Mouse (Mus musculus) midbrain, postnatal 0 days (tissue): ENCODE measurements around the gene Atf3. TPM values are rescaled to one million over a fixed set of nuclear protein-coding genes. Genes with fewer than 3 reads are reported as not detected.

Experiments used
- ATAC-seq: fragments of 200-750 bp; cut with Nextera tagmentation; 2 replicates; pipeline ENCODE4 v1.8.0; 2017; ENCODE audit warnings: moderate number of reproducible peaks, mild to moderate bottlenecking, moderate TSS enrichment, moderate library complexity; ENCODE audit not compliant: low FRiP score
- DNase-seq: peaks from one replicate; pipeline ENCODE4 v3.0.0-alpha.2; 2015; ENCODE audit warnings: low spot score
- H3K27ac ChIP-seq: fragments of 300-500 bp; sonication (generic); 2 replicates; pipeline ENCODE4 v1.5.1; 2014; ENCODE audit warnings: low read depth, mild to moderate bottlenecking, low read length, mixed read lengths
- H3K27me3 ChIP-seq: fragments of 300-500 bp; sonication (generic); 2 replicates; pipeline ENCODE4 v1.6.1; 2014; ENCODE audit warnings: low read length, control low read depth, mixed read lengths; ENCODE audit not compliant: insufficient read depth
- H3K36me3 ChIP-seq: fragments of 300-500 bp; sonication (generic); 2 replicates; pipeline ENCODE4 v1.6.1; 2014; ENCODE audit warnings: low read length, control low read depth, mixed read lengths; ENCODE audit not compliant: insufficient read depth
- H3K4me1 ChIP-seq: fragments of 300-500 bp; sonication (generic); 2 replicates; pipeline ENCODE4 v1.6.1; 2014; ENCODE audit warnings: mild to moderate bottlenecking, control low read depth, antibody characterized with exemption, low read length, mixed read lengths; ENCODE audit not compliant: insufficient read depth
- H3K4me2 ChIP-seq: fragments of 300-500 bp; sonication (generic); 2 replicates; pipeline ENCODE4 v1.6.1; 2014; ENCODE audit warnings: low read depth, mild to moderate bottlenecking, low read length, mixed read lengths; ENCODE audit not compliant: poor library complexity, severe bottlenecking
- H3K4me3 ChIP-seq: fragments of 300-500 bp; sonication (generic); 2 replicates; pipeline ENCODE4 v1.5.1; 2014; ENCODE audit warnings: low read depth, mild to moderate bottlenecking, low read length, moderate library complexity
- H3K9ac ChIP-seq: fragments of 300-500 bp; sonication (generic); replicated peaks from 2 replicates; pipeline ENCODE4 v1.6.1; 2014; ENCODE audit warnings: mild to moderate bottlenecking, low read length, moderate library complexity, mixed read lengths; ENCODE audit not compliant: poor library complexity, severe bottlenecking
- H3K9me3 ChIP-seq: fragments of 300-500 bp; sonication (generic); 2 replicates; pipeline ENCODE4 v1.6.1; 2016; ENCODE audit warnings: low read length, control low read depth
- CTCF ChIP-seq: IDR thresholded peaks from 2 replicates; pipeline ENCODE4 v1.5.1; 2016; ENCODE audit warnings: antibody characterized with exemption, mild to moderate bottlenecking
- WGBS: fragments of 180-500 bp; shearing (Covaris S2); extraction: QIAGEN DNeasy Blood & Tissue Kit; methylation state at CpG from one replicate; pipeline ENCODE4 v1.1.7; 2014; 5-methylcytosine and 5-hydroxymethylcytosine counted together
- polyA plus RNA-seq: library from polyadenylated mRNA; unstranded; fragments of >200 nt; fragmentation: Nextera tagmentation; extraction: Ambion mirVana; gene quantifications from 2 replicates; pipeline ENCODE4 v1.2.1, GENCODE M21; 2015
- total RNA-seq: library from RNA; depleted of rRNA; stranded (reverse); fragments of >200 nt; gene quantifications from 2 replicates; pipeline ENCODE4 v1.2.3, GENCODE M21; 2014; rRNA removed

The Atf3 gene
- total and polyA plus RNA-seq, 2 experiments from 2014 or later, result 1.3 to 3.5 TPM

- no peaks in the 10 kb centered on the region for H3K9me3 ChIP-seq
- ATAC-seq (no peak), DNase-seq (no peak)
- no peaks in the 10 kb centered on the region for H3K27me3 ChIP-seq
- no peak overlapping the region for H3K4me3 ChIP-seq
- no peak overlapping the region for H3K27ac ChIP-seq
- H3K4me1 ChIP-seq, result no peaks in the 10 kb centered on the region
- 92% methylated on average over 2 of the region's 2 CpGs for WGBS
- no peaks in the 10 kb centered on the region for H3K36me3 ChIP-seq
- TF ChIP-seq CTCF, result no peak
- H3K4me2 ChIP-seq, result no peak overlapping the region
- no peak overlapping the region for H3K9ac ChIP-seq
Observed at GRCm38 (mm10) chr1:191131692-191132091, 86.1 kb downstream of the Atf3 start.

- Histone ChIP-seq H3K4me1 (0 out of 2 replicates have a peak, but pooled peaks cover 3% of the 10 kb centered on the region), H3K4me3 (peak overlapping the region; percentile 18), H3K27ac (no peak overlapping the region), H3K36me3 (no peaks in the 10 kb centered on the region), H3K27me3 (no peaks in the 10 kb centered on the region), H3K9me3 (no peaks in the 10 kb centered on the region), H3K9ac (no peak overlapping the region), H3K4me2 (peak overlapping the region; percentile 43)
- 16% methylated on average over 38 of the region's 38 CpGs for WGBS
- ATAC-seq, result 0 out of 2 replicates have a peak, but pooled peaks have one; percentile 49
- peak; percentile 47 for DNase-seq
- TF ChIP-seq CTCF, result peak; percentile 73
Observed at GRCm38 (mm10) chr1:191125811-191126638, 91.8 kb downstream of the Atf3 start.

GRCm38 (mm10) chr1:191124288-191124687 is 93.6 kb downstream of the Atf3 start:
- no peak overlapping the region for H3K4me2 ChIP-seq
- no peak overlapping the region for H3K9ac ChIP-seq
- 65% methylated on average over 4 of the region's 4 CpGs for WGBS
- TF ChIP-seq CTCF, result no peak
- ATAC-seq, result no peak
- H3K27me3 ChIP-seq, result no peaks in the 10 kb centered on the region
- no peaks in the 10 kb centered on the region for H3K9me3 ChIP-seq
- H3K4me1 ChIP-seq, result 0 out of 2 replicates have a peak, but pooled peaks cover 3% of the 10 kb centered on the region
- no peak for DNase-seq
- H3K36me3 ChIP-seq, result no peaks in the 10 kb centered on the region
- H3K27ac ChIP-seq, result no peak overlapping the region
- H3K4me3 ChIP-seq, result no peak overlapping the region

GRCm38 (mm10) chr1:191123696-191124095 is 94.1 kb downstream of the Atf3 start:
- ATAC-seq (no peak), DNase-seq (no peak)
- H3K27ac ChIP-seq, result no peak overlapping the region
- no peaks in the 10 kb centered on the region for H3K9me3 ChIP-seq
- no peak overlapping the region for H3K9ac ChIP-seq
- no peaks in the 10 kb centered on the region for H3K27me3 ChIP-seq
- H3K4me1 ChIP-seq, result 0 out of 2 replicates have a peak, but pooled peaks cover 3% of the 10 kb centered on the region
- 85% methylated on average over 2 of the region's 2 CpGs for WGBS
- no peak for TF ChIP-seq CTCF
- no peak overlapping the region for H3K4me2 ChIP-seq
- no peaks in the 10 kb centered on the region for H3K36me3 ChIP-seq
- H3K4me3 ChIP-seq, result no peak overlapping the region

- no peak for DNase-seq
- no peak overlapping the region for H3K4me2 ChIP-seq
- WGBS, result 75% methylated on average over 3 of the region's 3 CpGs
- H3K27me3 ChIP-seq, result no peaks in the 10 kb centered on the region
- H3K4me3 ChIP-seq, result no peak overlapping the region
- TF ChIP-seq CTCF, result no peak
- H3K4me1 ChIP-seq, result 0 out of 2 replicates have a peak, but pooled peaks cover 3% of the 10 kb centered on the region
- ATAC-seq, result no peak
- no peak overlapping the region for H3K9ac ChIP-seq
- H3K27ac ChIP-seq, result no peak overlapping the region
- no peaks in the 10 kb centered on the region for H3K9me3 ChIP-seq
- H3K36me3 ChIP-seq, result no peaks in the 10 kb centered on the region
Observed at GRCm38 (mm10) chr1:191122744-191123143, 95.1 kb downstream of the Atf3 start.

Other genes with a start within 250 kb of the Atf3 start
- 46.1 and 51.2 TPM in 2 replicates for gene Vash2, start 238.7 kb downstream of the Atf3 start, total RNA-seq
- gene Vash2, start 238.7 kb downstream of the Atf3 start, polyA plus RNA-seq, result 48.8 and 49.5 TPM in 2 replicates
- gene Flvcr1, start 191.9 kb downstream of the Atf3 start, total RNA-seq, result 32.3 and 36.9 TPM in 2 replicates
- 8.2 and 9.2 TPM in 2 replicates for gene Flvcr1, start 191.9 kb downstream of the Atf3 start, polyA plus RNA-seq
- not detected in 2 replicates for gene Spata45, start 181.4 kb downstream of the Atf3 start, total RNA-seq
- not detected in 2 replicates for gene Spata45, start 181.4 kb downstream of the Atf3 start, polyA plus RNA-seq
- gene Tatdn3, start 155.1 kb downstream of the Atf3 start, total RNA-seq, result 21.5 and 39.0 TPM in 2 replicates
- 12.8 and 14.7 TPM in 2 replicates for gene Tatdn3, start 155.1 kb downstream of the Atf3 start, polyA plus RNA-seq
- gene Nsl1, start 155.0 kb downstream of the Atf3 start, total RNA-seq, result 1.6 and 1.9 TPM in 2 replicates
- 1.8 and 1.9 TPM in 2 replicates for gene Nsl1, start 155.0 kb downstream of the Atf3 start, polyA plus RNA-seq
- gene Batf3, start 120.2 kb downstream of the Atf3 start, total RNA-seq, result 1.3 and 4.9 TPM in 2 replicates
- 1.3 and 1.6 TPM in 2 replicates for gene Batf3, start 120.2 kb downstream of the Atf3 start, polyA plus RNA-seq
- not detected in 2 replicates for gene Fam71a, start 53.2 kb downstream of the Atf3 start, total RNA-seq
- gene Fam71a, start 53.2 kb downstream of the Atf3 start, polyA plus RNA-seq, result not detected in 2 replicates
- 168 and 184 TPM in 2 replicates for gene Nenf, start 100.2 kb upstream of the Atf3 start, total RNA-seq
- 185 and 200 TPM in 2 replicates for gene Nenf, start 100.2 kb upstream of the Atf3 start, polyA plus RNA-seq
- gene Tmem206, start 107.9 kb upstream of the Atf3 start, total RNA-seq, result 19.7 and 23.2 TPM in 2 replicates
- gene Tmem206, start 107.9 kb upstream of the Atf3 start, polyA plus RNA-seq, result 27.6 and 28.3 TPM in 2 replicates
- 39.1 and 63.2 TPM in 2 replicates for gene Ppp2r5a, start 185.2 kb upstream of the Atf3 start, total RNA-seq
- gene Ppp2r5a, start 185.2 kb upstream of the Atf3 start, polyA plus RNA-seq, result 9.8 and 10.6 TPM in 2 replicates